Mouse (Mus musculus): ENCODE data around the gene Pou2f1.

The Pou2f1 gene

GRCm38 (mm10) chr1:166002520-166003155 is at the start of gene Pou2f1:
Gene Pou2f1 (minus strand): TSS chr1:166002678.
- peak; percentile 96 to 99 for DNase-seq (ENCODE audit: low spot score in 2 of 2)

GRCm38 (mm10) chr1:166049046-166049827 is 46.8 kb upstream of the Pou2f1 start:
- DNase-seq (ENCODE audit: low spot score in 2 of 2) = no peak

DNA sequence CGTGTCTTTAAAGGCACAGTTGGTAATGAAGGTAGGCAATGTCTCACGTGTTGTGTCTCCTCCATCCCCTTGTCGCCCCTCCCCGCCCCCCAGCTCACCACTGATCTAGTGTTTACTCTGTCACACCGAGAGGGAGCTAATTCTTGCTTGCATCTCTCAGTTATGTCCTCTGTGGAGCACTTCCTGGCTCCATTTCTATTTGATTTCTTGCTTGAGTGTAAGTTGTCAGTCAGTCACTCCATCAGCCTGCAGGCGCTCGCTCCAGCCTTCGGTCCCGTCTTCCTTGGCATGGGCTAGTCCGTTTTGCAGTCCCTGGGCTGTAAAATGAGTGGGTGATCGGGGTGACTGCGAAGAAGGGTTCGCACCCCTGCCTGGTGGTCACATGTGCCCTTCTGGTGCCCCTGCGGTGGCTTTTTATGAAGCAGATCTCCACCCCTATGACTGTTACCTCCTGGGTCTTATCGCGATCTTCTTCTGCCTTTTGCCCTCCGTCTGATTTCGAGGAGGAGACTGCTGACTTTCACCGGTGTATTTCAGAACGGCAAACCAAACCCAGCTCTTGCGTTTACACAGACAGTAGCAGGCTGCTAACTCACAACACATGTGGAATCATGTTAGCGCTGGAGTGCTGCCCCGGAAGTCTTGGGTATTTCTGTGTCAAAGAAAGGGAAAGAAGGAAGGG is 45.9 kb upstream of the Pou2f1 start:
- DNase-seq (ENCODE audit: low spot score in 2 of 2) = peak; percentile 50 to 55

DNA sequence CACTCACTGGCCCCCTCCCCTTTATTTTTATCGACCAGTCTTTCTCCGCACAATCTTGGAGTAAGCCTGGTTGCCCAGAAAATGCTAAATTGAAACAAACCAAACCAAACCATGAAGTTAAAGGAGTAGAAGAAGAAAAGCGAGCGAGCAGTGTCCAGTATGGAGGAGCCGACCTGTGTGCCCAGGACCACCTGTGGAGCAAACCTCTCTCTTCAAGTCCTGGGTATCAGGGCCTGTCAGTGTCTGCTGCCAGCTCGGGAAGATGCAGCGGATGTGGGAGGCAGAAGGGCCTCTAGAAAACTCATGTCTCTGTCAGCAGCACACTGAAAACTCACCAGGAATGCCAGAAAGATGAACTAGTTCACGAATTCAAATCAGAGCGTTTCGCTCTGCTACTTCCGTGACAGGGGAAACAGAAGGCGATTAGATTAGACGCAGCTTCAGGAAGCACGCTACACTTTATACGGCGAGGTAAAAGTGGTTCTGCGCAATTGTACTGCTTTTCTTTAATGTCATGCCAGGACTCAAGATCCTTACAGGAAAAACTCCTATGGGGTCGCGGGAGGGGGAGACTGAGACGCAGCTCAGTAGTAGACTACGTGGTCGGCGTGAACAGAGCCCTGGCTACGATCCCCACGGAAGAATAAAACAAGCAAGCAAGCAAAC is 45.2 kb upstream of the Pou2f1 start:
- peak; percentile 1 to 6 for DNase-seq (ENCODE audit: low spot score in 2 of 2)

GRCm38 (mm10) chr1:166045894-166046197 is 43.4 kb upstream of the Pou2f1 start:
- DNase-seq (ENCODE audit: low spot score in 2 of 2) = no peak

DNA sequence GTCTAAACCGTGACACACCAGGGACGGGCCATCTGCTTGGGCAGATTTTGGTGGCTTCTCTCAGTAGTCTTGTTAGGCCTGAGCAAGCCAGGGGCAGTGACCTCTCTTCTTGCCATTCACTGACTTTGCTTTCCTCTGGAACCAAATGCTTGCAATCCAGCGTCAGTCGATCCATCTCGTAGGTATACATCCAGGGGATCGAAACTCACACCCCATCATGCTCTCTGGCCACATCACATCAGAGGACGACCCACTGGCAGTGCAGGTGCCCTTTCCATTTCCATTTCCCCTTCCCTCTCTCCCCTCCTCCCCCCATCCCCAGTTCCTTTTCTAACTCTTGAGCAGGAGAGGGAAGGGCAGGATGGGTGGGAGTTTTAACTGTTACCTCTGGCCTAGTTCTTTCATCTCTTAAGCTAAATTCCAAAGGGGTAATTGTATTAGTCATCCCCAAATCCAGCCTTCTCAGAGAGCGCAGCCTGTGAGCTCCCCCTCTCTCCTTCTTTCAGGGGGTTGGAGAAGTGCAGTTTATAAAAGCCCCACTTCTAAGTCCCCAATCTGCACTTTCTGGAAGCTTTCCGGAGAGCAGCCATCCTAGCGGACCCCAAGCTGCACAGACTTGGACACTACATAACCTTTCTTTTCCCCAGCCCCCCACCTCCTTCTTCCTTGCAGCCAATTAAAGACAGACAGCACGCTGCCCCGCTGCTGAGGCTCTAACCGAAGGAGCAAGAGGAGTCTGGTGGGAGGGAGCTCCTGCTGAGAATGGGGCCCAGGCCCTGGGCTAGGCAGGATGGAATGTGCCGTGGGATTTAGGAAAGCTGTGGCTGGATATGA is 42.8 kb upstream of the Pou2f1 start:
- no peak for DNase-seq (ENCODE audit: low spot score in 2 of 2)

- peak; percentile 47 to 66 for DNase-seq (ENCODE audit: low spot score in 2 of 2)
These were observed 41.1 kb upstream of the Pou2f1 start for GRCm38 (mm10) chr1:166043451-166044149.

- DNase-seq (ENCODE audit: low spot score in 2 of 2) = no peak
These were observed 39.0 kb upstream of the Pou2f1 start for GRCm38 (mm10) chr1:166041501-166041900.

GRCm38 (mm10) chr1:166038731-166039332 is 36.4 kb upstream of the Pou2f1 start:
- no peak for DNase-seq (ENCODE audit: low spot score in 2 of 2)

- DNase-seq (ENCODE audit: low spot score in 2 of 2) = no peak
These were observed 32.6 kb upstream of the Pou2f1 start for GRCm38 (mm10) chr1:166035045-166035444.

DNA sequence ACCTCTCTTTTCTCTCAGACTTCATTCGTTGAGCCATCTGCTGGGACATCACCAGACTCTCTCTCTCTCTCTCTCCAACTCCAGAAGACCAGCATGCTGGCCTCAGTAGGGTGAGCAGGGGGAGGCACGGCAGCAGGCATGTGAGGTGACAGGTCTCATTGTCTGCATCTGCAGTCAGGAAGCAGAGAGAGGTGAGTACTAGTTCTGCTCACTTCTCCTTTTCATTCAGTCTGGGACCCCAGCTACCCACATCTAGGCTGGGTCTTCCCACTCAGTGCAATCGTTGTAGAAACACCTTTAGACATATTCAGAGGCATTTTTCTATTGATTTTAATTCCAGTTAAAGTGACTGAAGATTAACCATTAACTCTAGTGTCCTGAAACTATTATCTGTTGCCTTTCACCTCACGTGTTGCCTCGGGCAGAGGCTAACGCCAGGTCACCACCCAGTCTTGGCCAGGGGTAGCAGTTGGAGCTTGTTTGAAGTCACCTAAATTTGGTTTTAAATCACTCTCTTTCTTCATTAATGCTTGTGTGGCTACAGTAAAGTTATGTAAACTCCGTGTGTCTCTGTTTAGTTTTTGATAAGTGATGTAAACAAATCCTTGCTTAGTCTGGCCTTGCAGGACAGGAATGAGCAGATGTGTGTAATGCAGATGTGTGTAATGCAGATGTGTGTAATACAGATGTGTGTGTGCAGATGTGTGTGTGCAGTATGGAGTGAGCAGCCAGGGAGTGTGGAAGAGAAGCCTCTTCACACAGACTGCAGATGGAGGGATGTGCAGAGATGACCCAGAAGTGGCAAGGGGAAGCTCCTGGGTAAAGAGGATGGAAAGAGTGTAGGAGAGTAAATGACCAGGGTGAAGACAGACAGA is 29.4 kb upstream of the Pou2f1 start:
- DNase-seq (ENCODE audit: low spot score in 2 of 2) = no peak

DNA sequence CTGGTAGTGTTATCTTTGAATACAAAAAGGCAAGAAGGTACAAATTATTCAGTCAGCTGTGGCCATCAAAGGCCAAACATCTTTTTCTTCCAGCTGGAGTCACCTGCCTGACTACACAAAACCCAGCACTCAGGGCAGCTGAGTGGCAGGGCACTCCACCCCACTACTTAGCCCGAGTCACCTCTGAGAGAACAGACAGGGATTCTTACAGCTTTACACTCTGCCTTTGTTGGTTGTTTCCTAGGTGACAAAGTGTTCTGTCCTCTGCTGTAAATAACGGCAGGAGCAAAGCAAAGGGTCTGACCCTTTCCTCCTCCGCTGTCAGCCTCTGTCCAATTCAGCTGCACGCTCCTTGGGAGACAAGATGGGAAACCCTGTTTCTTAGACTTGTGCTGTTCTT is 21.5 kb upstream of the Pou2f1 start:
- no peak for DNase-seq (ENCODE audit: low spot score in 2 of 2)

DNA sequence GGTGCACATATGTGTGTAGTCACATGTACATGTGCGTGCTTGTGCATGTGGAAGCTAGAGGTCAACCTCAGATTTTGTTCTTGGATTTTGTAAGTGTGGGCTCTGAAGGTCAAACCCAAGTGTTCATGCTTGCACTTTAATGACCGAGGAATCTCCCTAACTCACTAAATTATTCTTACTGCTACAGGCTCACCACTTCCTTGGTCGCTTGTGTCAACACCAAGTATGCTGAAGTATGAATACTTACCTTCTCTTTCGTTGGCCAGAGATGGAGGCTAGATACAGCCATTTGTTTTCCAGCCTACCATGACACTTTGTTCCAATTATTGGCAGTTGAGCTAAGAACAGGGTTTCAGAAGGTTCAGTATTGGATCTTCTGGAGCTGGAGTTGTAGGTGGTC is 14.7 kb upstream of the Pou2f1 start:
- DNase-seq (ENCODE audit: low spot score in 2 of 2) = peak; percentile 11 to 57

DNA sequence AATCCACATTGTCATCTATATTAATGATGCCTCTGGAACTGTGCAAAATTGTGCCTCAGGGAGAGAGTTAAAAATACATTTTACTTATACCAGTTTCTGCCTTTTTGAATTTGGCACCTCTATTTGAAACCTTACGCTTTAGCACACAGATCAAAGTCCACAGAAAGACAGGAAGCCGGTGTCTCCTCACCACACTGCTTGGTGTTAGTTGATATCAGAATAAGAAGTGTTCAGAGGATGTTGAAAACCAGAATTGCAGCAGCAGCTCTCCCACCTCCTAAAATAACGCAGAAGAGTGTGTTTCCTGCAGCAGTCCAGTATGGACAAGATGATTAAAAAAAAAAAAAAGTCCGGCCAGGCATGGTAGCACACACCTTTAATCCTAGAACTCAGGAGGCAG is 13.8 kb upstream of the Pou2f1 start:
- DNase-seq (ENCODE audit: low spot score in 2 of 2) = peak; percentile 45 to 61

DNA sequence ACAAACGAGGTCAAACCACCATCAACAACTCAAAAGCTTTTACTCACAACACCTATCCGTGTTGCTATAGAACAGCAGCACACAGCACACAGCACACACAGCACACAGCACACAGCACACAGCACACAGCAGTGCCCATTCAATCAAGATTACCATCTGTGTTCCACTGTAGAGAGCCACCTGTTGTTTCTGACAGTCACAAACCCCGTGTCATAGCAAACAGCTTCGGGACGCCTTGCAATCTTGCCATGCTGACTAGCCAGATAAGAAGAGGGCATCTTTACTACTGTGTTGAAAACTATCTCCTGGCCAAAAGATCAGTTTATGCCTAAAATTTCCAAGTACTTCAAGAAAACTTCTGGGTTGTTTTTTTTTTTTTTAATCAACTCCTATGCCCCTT is 12.1 kb upstream of the Pou2f1 start:
- no peak for DNase-seq (ENCODE audit: low spot score in 2 of 2)

GRCm38 (mm10) chr1:166010106-166010505 is 7.6 kb upstream of the Pou2f1 start:
- no peak for DNase-seq (ENCODE audit: low spot score in 2 of 2)

DNA sequence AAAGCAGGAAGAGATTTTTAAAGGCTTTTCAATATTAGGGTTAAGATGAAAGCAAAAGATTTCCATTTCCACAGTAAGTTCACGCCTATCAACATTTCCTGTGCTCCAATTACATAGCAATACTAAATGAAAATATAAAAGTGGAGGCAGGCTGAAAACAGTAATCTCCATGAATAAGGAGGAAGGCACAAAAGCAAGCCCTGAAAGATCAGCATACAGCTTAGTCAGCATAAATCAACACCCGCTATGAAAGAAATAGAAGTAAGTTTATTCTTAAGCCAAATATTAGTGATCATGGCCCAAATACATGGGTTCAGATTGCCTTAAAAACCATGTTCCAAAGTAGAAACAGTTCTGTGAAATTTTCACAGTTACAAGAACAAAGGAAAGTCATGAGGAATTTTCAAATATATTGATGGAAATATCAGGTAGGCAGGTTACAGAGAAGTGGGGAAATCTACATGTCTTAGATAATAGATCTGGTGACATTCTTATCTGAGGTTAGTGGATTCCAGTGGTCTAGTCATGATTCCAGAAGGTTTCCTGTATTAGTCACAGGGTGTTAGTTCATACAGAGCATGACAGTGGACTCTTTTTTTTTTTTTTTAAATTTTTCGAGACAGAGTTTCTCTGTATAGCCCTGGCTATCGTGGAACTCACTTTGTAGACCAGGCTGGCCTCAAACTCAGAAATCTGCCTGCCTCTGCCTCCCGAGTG is 6.3 kb upstream of the Pou2f1 start:
- DNase-seq (ENCODE audit: low spot score in 2 of 2) = no peak

DNA sequence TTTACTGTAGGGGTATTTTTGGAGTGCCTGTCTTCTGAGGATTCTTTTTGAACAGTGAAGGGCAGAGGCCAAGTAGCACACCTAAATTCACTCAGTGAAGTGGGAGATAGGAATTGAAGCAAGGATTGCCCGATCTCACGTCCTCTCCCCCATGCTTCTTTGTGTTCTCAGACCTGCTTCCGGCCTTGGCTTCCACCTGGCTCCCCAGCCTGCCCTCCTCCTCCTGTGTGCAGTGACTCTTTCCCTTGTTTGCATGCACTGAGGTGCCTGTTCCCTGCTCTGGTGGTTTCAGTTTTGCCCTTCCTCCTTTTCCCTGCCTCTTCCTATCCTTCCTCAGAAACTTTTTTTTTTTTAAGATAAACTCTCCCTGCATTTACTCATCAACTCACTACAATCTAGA is 4.5 kb upstream of the Pou2f1 start:
- no peak for DNase-seq (ENCODE audit: low spot score in 2 of 2)
